Mouse (Mus musculus): ENCODE data around the gene Psmb4. TPM values are rescaled to one million over a fixed set of nuclear protein-coding genes. Genes with fewer than 3 reads are reported as not detected.

Psmb4 gene
- total and polyA plus RNA-seq, 3 experiments = 481 to 798 (median 554) TPM

DNA sequence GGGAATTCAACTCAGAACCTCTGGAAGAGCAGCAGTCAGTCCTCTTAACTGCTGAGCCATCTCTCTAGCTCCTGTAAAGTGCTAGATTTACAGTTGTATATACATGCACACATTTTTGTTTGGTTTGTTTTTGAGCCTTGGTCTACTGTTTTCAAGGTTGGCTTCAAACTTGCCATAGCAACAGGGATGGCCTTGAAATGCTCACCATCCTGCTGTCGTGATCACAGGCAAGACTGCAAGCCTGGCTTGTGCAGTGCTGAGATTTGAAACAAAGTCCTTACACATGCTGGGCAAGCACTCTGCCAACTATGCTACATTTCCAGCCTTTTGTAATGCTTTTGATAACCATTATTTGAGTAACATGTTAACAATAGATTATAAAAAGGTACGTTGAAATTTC, 27.3 kb downstream of the Psmb4 start:
- Histone ChIP-seq H3K27ac (ENCODE audit: insufficient read depth, low read depth) (no peak overlapping the region), H3K79me2 (replicated peaks; ENCODE audit: control insufficient read depth, extremely low read depth, insufficient read depth, poor library complexity, severe bottlenecking) (no peaks in the 10 kb centered on the region; the same call in 1 of the 2 replicates), H3K9ac (ENCODE audit: insufficient read depth, low read depth) (no peak overlapping the region), H3K4me1 (ENCODE audit: control insufficient read depth in 1 of 2, insufficient read depth in 2 of 2) (no peaks in the 10 kb centered on the region), H3K9me3 (replicated peaks; ENCODE audit: low read length) (no peaks in the 10 kb centered on the region), H3K4me2 (ENCODE audit: insufficient read depth, low read depth, poor library complexity, severe bottlenecking) (no peak overlapping the region), H3K27me3 (replicated peaks) (no peaks in the 10 kb centered on the region), H3K36me3 (replicated peaks in 1 of 2; ENCODE audit: control insufficient read depth in 1 of 2, insufficient read depth in 1 of 2, low read length in 1 of 2) (peaks cover 42 to 89% of the 10 kb centered on the region in 2 experiments), H3K4me3 (replicated peaks in 1 of 3; ENCODE audit: low read depth in 2 of 3, low read length in 2 of 3, poor library complexity in 1 of 3) (no peak overlapping the region)
- TF ChIP-seq SMC3 (IDR thresholded peaks at IDR 0.05; ENCODE audit: low read depth, low read length) = no peak
- no peak for TF ChIP-seq ZNF384 (IDR thresholded peaks at IDR 0.05; ENCODE audit: low read depth, low read length)
- TF ChIP-seq NRF1 (IDR thresholded peaks at IDR 0.05; ENCODE audit: low read depth, low read length) = no peak
- no peak for TF ChIP-seq ZC3H11A (IDR thresholded peaks at IDR 0.05; ENCODE audit: low read depth, low read length)
- TF ChIP-seq UBTF (IDR thresholded peaks at IDR 0.05; ENCODE audit: low read depth, low read length) = no peak
- no peak for TF ChIP-seq RAD21 (IDR thresholded peaks at IDR 0.05; ENCODE audit: low read depth, low read length)
- no peak for TF ChIP-seq ETS1 (conservative IDR thresholded peaks at IDR 0.05; ENCODE audit: low read depth, low read length)
- TF ChIP-seq MAFK (IDR thresholded peaks at IDR 0.05; ENCODE audit: insufficient replicate concordance, low read length) = no peak
- no peak for TF ChIP-seq CHD2 (IDR thresholded peaks at IDR 0.05; ENCODE audit: low read length)
- no peak for DNase-seq (ENCODE audit: extremely low read depth)
- dilution Hi-C loops (cut with MboI; ENCODE audit: extremely low pct_ligation_motif_present, extremely low pct_unique_long_range_greater_than_20kb, low sequenced_read_pairs) (no loop called here), in situ Hi-C loops (cut with MboI; ENCODE audit: low pct_ligation_motif_present, low pct_unique_long_range_greater_than_20kb, low sequenced_read_pairs) (no loop called here)

DNA sequence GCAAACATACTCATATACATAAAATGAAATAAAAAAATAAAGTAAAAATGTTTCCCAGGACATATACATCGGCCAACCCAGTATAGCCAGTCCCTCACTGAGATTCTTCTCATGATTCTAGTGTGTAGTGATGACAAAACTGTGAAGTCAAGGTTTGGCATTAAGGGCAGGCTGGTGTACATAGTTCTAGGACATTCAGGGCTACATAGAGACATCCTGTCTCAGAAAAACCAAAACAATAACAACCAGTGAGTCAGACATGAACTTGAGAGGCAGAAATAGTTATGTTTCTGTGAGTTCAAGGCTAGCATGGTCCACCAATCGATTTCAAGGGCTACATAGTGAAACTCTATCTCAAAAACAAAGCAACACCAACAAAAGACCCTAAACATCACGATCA, 34.5 kb downstream of the Psmb4 start:
- Histone ChIP-seq H3K4me2 (ENCODE audit: insufficient read depth, low read depth, poor library complexity, severe bottlenecking) (no peak overlapping the region), H3K4me1 (ENCODE audit: control insufficient read depth in 1 of 2, insufficient read depth in 2 of 2) (peaks cover 0 to 40% of the 10 kb centered on the region in 2 experiments; a peak in 2 of 4 replicates), H3K9ac (ENCODE audit: insufficient read depth, low read depth) (no peak overlapping the region), H3K4me3 (replicated peaks in 1 of 3; ENCODE audit: low read depth in 2 of 3, low read length in 2 of 3, poor library complexity in 1 of 3) (no peak overlapping the region), H3K79me2 (replicated peaks; ENCODE audit: control insufficient read depth, extremely low read depth, insufficient read depth, poor library complexity, severe bottlenecking) (peaks cover 35% of the 10 kb centered on the region), H3K9me3 (replicated peaks; ENCODE audit: low read length) (no peaks in the 10 kb centered on the region), H3K36me3 (replicated peaks in 1 of 2; ENCODE audit: control insufficient read depth in 1 of 2, insufficient read depth in 1 of 2, low read length in 1 of 2) (peaks cover 19 to 40% of the 10 kb centered on the region in 2 experiments), H3K27me3 (replicated peaks) (no peaks in the 10 kb centered on the region), H3K27ac (ENCODE audit: insufficient read depth, low read depth) (no peak overlapping the region)
- dilution Hi-C loops (cut with MboI; ENCODE audit: extremely low pct_ligation_motif_present, extremely low pct_unique_long_range_greater_than_20kb, low sequenced_read_pairs) (no loop called here), in situ Hi-C loops (cut with MboI; ENCODE audit: low pct_ligation_motif_present, low pct_unique_long_range_greater_than_20kb, low sequenced_read_pairs) (no loop called here)
- TF ChIP-seq MYC (IDR thresholded peaks at IDR 0.05; ENCODE audit: low read depth, low read length) = no peak
- no peak for TF ChIP-seq KAT2A (IDR thresholded peaks at IDR 0.05; ENCODE audit: insufficient replicate concordance, low read length)
- no peak for TF ChIP-seq RAD21 (IDR thresholded peaks at IDR 0.05; ENCODE audit: low read depth, low read length)
- TF ChIP-seq ZC3H11A (IDR thresholded peaks at IDR 0.05; ENCODE audit: low read depth, low read length) = no peak
- TF ChIP-seq ETS1 (conservative IDR thresholded peaks at IDR 0.05; ENCODE audit: low read depth, low read length) = no peak
- DNase-seq (ENCODE audit: extremely low read depth) = no peak

DNA sequence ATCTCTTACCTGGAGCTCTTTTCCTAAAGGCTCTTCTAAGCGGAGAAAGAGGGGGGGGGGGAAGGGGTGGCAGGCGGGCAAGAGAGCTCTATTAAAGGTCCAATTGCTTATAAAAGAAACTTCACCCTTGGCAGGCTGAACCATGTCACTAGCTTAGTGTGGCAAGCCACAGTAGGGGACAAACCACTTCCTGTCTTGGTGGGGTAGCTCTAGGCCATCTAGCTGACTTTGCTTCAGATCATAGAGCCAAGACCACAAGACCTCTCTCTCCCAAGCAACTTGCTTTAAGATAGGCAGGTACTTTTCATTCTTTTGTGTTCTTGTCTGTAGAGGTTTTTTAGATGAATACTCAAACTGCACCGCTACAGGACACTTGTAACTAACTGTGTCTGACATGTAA, 35.0 kb downstream of the Psmb4 start:
- H3K79me2 ChIP-seq (replicated peaks; ENCODE audit: control insufficient read depth, extremely low read depth, insufficient read depth, poor library complexity, severe bottlenecking) = peaks cover 39% of the 10 kb centered on the region
- no peak for TF ChIP-seq RAD21 (IDR thresholded peaks at IDR 0.05; ENCODE audit: low read depth, low read length)
- no peak for TF ChIP-seq CHD2 (IDR thresholded peaks at IDR 0.05; ENCODE audit: low read length)
- TF ChIP-seq JUN (IDR thresholded peaks at IDR 0.05; ENCODE audit: insufficient read depth, low read depth, low read length) = no peak
- no peak for TF ChIP-seq IRF4 (IDR thresholded peaks at IDR 0.05; ENCODE audit: low read depth, low read length)
- no peaks in the 10 kb centered on the region for H3K27me3 ChIP-seq (replicated peaks)
- no peak overlapping the region for H3K4me2 ChIP-seq (ENCODE audit: insufficient read depth, low read depth, poor library complexity, severe bottlenecking)
- H3K27ac ChIP-seq (ENCODE audit: insufficient read depth, low read depth) = no peak overlapping the region
- dilution Hi-C loops (cut with MboI; ENCODE audit: extremely low pct_ligation_motif_present, extremely low pct_unique_long_range_greater_than_20kb, low sequenced_read_pairs) = no loop called here
- in situ Hi-C loops (cut with MboI; ENCODE audit: low pct_ligation_motif_present, low pct_unique_long_range_greater_than_20kb, low sequenced_read_pairs) = no loop called here
- no peaks in the 10 kb centered on the region for H3K9me3 ChIP-seq (replicated peaks; ENCODE audit: low read length)
- no peak overlapping the region for H3K4me3 ChIP-seq (replicated peaks in 1 of 3; ENCODE audit: low read depth in 2 of 3, low read length in 2 of 3, poor library complexity in 1 of 3)
- H3K4me1 ChIP-seq (ENCODE audit: control insufficient read depth in 1 of 2, insufficient read depth in 2 of 2) = peaks cover 0 to 45% of the 10 kb centered on the region in 2 experiments; a peak in 2 of 4 replicates
- H3K36me3 ChIP-seq (replicated peaks in 1 of 2; ENCODE audit: control insufficient read depth in 1 of 2, insufficient read depth in 1 of 2, low read length in 1 of 2) = peaks cover 16 to 35% of the 10 kb centered on the region in 2 experiments
- DNase-seq (ENCODE audit: extremely low read depth) = peak; percentile 38
- H3K9ac ChIP-seq (ENCODE audit: insufficient read depth, low read depth) = no peak overlapping the region

All from CH12.LX (cell line).